Mouse (Mus musculus) left cerebral cortex, postnatal 36 days (tissue): ENCODE measurements at regions not wholly inside any gene's neighbourhood (a gene's known extent, or its start where the extent isn't known, plus 50 kb on each side); places are given as distances from the start of the nearest gene placed in this dataset.
A peak's percentile ranks its signal among the peaks of the same experiment; 100 is the strongest.

Experiments
- DNase-seq, 2 experiments: peaks; one replicate each; pipeline ENCODE4 v3.0.0; 2021 to 2022; ENCODE audit warnings: low spot score in 2 of 2, mixed read lengths in 1 of 2
- intact Hi-C: fragments of 180-260 bp; cut with DNase I; formaldehyde crosslinking; loops from one replicate; pipeline ENCODE4 v1.15.1; 2025

DNA sequence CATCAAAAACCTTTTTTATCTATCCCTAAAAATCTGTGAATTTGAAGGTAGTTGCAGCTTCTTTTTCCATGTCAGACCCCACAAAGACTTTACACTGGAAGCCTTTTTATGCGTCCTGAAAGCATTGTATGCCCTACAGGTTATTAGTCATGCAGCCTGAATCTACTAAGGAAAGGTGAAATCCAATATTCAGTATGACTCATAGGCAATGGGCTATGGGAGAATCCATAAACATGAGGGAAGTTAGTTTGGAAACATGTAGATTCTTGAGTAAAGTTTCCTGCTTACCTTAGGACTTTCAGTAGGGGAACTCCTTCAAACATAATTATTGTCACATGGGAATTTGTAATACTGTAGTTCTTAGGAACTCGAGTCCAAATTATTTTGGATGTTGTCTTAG lies 173.0 kb upstream of the Tnc start:
- intact Hi-C loops, result no loop called here
- no peak for DNase-seq

DNA sequence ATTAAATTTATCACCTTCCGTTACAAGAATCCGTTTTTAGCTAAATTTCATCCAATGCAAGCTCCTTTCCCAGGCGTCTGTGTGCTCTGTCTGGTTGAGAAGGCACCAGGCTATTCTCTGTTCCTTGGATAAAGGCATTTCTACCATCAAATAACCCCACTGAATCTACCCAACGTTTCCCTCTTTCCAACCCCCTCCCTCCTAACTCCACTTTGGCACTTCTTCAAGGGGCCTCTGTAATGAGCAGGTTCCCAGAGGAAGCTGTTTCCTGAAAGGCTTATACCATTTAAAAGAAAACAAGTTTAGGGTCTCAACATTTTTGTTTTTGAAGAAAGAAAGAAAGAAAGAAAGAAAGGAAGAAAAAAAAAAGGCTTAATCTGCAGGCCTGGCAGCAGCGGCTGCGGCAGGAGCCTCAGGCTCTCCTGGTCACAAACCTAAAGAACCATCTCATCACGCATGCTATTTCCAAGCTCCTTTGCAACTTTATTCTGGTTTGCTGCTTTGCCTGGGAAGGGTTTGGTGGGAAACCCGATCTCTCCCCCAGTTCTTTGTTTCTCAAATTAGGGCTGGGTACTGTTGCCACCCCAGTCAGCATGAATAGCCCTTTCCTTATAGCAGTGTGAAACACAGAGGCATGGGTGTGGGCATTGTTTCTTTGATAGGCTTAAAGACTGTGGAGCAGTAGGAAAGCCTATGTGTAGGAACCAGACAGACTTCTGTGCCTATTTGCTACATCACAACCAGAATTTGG lies 160.5 kb upstream of the Tnc start:
- intact Hi-C loops, result no loop called here

DNA sequence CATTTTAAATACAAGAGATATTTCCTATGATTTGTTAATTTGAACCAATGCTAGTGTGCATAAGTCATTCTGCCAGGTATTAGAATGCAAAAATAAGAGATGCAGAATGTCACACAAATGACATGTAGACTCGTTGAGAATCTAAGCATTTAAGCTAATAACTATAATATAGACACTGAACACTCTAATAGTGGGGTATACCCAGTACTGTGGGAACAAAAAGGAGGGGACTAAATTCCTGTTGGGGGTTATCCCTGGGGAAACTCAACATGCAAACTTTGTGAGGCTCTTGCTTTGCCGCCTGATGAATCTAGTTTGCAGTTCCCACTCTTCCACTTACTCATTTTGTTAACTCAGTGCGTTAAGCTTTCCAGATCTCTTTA lies 154.0 kb upstream of the Tnc start:
- intact Hi-C loops, result no loop called here
- DNase-seq, result no peak

More for the DNA sequence above, 160.5 kb upstream of the Tnc start:
- no peak for DNase-seq

DNA sequence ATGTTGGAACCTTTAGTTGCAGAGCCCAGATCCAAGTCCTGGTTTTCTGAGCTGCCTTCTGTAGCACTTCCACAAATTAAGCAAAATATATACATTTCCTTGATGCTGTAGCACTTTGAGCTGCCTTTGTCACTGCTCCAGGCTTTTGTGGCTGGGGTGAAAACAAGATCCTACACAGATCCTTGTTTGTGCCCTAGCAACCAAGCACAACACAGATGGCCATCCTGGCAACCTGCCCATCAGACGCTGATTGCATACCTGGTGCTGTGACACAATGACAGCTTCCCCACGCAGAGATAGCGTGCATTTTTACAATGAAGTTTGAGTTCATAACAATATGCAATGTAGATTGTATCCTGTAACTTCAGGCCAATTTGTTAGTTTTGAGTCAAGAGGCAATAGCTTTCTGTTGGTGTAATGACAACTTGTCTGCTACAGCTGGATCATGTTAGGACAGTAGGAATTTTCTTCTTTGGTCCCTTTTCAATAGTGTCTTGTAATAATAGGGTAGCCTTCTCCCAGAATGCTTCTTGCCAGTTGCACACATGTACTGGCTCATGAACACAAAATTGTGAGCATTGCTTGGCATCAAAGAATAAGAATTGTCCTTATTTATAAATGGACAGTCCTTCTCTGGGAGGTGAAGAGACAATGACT lies 153.5 kb upstream of the Tnc start:
- DNase-seq, result peak; percentile 9 to 24
- intact Hi-C loops, result no loop called here

DNA sequence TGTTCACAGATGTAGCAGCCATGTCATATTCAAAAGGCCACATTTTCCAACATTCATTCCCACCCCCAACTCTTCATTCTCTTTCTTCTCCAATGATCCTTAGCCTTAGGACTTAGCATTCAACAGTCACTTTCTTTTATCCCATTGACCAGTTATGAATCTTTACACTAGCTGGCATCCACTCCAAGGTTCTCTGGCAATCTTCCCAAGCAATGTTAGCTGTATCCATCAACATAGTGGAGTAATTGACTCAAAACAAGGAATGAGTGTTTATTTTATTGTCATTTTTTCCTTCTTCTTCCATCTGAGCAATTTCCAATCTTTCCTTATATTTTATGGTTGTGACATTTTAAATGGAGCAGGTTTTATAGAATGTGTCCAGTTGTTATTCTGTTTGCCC lies 138.2 kb upstream of the Tnc start:
- intact Hi-C loops, result no loop called here
- no peak for DNase-seq

DNA sequence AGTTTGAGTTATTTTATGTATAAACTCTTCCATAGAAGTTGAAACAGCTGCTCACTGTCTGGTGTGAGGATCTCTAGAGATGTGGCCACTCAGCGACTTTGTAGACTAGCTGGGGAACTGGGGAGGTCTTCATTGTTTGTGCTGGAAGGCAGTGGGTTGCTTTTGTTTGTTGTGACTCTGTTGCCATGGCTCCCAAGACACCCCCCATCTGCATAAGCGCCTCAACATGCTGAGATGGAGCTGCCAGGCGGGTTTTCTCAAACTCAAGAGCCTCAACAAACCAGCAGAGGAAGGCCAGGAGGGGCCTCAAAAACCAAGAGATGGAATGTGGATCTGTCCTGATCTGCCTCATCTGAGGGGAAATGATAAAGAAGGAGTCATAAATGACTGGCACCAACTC lies 129.1 kb upstream of the Tnc start:
- intact Hi-C loops, result no loop called here
- DNase-seq, result no peak

DNA sequence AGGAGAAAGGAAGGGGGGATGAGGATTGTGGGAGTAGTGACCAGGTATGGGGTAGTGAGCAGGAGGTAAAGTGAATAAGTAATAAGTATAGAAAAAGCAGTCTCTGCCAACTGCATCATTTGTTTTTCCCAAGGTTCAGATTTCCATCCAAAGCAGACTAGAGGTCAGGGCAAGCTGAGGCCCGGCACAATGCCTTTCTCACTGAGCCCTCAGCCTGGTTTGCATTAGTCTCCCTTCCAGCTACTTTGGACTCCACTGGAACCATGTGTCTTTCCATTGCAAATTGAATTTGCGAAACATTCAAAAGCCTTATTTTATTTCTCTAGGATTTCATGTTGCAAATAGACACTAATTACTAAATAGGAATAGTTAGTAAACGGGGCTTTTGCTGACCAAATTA lies 124.7 kb upstream of the Tnc start:
- DNase-seq, result no peak
- intact Hi-C loops, result no loop called here

DNA sequence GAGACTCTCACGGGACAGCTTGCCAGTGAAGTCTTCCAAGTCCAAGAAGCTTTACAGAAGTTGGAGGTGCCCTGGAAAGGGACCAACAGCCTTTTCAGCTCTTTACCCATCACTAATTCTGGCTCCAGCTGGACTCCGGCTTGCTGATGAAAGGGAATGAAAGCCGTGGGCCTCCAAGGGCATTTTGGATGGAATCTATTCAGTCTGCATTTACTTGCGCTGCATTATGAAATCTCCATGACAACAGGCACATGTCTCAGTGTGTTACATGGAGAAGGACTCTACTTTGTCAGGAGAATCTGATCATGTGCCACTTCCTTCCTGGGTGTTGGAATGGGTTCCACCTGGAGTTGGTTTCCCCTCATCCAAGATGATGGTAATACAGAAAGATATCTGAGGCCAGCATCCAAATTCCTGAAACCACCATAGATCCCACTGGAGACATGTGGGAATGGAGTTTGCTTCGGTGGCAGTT lies 102.2 kb upstream of the Tnc start:
- intact Hi-C loops, result no loop called here
- DNase-seq, result peak in 1 of 2 experiments; percentile 12

DNA sequence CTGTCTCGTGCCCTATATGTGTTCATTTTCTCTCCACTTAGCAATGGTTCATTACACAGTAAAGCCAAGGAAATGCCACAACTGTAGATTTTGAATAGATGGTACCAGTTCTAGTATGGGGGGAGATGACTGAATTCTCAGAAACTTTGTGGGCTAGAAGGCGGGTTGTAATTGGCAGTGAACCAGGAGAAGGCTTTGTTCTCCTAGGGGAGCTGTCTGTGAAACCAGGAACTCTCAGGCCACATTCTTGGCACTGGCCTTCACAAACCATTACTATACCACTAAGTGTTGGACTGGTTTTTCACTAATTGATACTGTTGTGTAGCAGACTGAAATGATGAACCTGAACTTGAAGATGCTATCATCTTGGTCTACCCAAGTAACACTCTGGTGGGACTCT lies 99.1 kb upstream of the Tnc start:
- DNase-seq, result no peak
- intact Hi-C loops, result no loop called here

DNA sequence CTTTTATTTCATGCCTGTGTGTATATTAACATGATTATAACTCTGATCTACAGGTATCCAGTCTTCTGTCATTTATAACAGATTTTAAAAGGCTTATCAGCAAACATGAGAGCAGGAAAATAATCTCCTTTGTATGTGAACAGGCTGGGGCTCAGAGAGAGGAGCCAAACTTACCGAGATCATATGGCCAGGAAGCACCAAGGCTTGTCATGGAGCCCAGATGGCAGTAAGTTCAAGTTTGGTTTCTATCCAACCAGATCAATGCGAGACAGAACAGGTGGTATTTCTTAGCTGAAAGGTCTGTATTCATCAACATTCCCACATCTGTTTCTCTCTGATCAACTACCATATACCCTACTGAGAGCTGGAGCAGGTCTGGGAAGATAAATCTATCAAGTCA lies 96.1 kb upstream of the Tnc start:
- intact Hi-C loops, result no loop called here
- no peak for DNase-seq

DNA sequence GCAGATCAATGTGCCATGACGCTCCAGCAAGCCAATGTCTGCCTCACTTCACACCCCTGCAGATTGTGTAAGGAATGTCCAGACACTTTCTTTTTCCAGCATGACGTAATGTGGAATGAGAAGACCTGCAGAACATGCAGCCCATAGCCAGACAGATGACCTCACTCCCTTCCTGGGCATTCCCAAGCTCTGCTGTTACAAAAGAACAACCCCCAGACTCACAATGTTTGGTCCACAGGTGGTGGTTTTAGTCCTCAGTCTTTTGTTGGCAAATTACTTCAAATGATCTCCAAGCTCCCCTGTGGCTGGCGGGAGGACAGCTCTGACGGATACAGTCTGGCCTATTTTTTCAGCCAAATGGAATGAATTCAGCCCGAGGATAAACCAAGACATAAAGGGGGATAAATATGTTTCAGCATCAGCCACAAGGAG lies 95.6 kb upstream of the Tnc start:
- no peak for DNase-seq
- intact Hi-C loops, result no loop called here

DNA sequence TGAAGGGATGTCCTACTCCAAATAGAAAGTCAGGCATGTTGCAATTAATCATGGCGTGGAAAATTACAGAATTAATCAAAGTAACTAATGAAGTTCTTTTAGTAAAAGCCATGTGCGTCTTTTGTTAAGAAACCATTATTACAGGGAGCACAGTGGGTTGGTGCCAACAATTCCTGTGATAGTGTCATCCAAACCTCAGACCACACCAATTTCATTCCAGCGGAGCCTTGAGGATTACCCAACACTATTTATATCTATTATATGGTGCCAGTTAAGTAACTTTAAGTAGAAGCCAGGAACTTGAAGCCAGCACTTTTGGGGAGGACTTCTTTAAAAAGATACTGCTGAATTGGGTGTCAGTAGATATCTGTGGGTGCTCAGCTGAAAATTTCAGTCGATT lies 93.0 kb upstream of the Tnc start:
- intact Hi-C loops, result no loop called here
- DNase-seq, result no peak

DNA sequence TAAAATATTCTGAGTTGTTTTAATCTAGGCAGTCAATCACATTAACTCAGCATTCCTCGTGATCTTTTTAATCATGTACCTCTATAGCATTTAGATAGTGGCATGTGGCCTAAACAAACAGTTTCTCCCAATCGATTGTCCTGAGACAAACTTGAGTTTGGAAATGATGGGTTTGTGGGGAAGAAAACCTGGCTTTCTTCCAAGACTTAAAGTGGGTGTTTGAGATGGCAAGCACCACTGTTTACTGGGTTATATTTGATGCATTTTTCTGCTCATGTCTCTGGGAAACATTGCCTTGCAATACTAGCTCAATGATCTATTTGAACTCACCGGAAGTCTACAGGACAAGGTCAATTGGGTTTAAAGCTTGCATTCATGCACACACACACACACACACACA lies 88.2 kb upstream of the Tnc start:
- DNase-seq, result no peak
- intact Hi-C loops, result no loop called here

DNA sequence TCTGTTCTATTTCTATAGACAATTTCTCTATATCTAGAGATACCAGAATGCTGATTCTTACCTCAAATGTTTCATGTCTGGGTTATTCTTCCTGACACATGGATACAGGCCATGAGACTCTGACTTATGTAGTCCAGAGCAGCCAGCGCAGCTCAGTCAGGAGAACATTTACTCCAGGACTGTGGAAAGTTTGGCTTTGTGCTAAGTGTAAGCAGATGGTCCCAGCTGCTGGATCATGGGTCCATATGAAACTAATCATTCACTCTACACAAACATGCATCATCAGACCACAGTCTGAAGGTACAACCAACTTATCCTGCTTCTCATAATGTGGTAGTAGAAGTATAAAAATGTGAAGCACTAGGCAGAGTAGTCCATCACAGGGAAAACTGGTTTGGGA lies 82.5 kb upstream of the Tnc start:
- DNase-seq, result no peak
- intact Hi-C loops, result no loop called here

DNA sequence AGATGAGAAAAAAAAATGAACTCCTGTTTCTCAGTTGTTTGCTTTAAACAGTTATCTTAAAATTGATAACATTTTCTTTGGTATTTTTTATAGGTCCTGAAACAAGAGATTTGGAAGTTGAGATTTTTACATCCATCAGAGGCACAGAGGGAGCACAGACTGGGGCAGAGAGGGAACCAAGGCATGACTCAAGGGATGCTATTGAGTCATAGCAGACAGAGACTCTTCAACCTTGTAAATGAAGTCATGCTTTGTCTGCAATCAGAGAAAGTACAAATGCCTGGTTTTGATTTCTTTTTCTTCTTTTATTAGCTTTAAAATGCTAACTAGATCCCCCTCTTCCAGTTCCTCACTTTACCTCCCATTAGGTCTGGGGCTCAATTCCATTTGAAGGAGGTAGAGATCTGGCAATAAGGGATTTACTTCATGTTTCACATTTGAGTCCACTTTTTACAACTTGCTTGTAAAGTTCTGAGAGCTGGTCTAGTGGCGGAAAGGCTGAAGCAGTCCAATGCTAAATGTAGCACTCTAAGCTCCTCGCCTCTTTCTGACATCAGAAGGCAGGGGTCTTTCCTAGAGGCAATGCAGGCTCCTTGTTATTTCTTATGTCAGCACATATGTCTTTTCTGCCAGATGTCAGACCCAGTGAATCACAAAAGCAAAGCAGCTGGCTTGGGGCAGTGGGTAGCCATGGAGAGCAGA lies 77.7 kb upstream of the Tnc start:
- DNase-seq, result no peak
- intact Hi-C loops, result no loop called here

DNA sequence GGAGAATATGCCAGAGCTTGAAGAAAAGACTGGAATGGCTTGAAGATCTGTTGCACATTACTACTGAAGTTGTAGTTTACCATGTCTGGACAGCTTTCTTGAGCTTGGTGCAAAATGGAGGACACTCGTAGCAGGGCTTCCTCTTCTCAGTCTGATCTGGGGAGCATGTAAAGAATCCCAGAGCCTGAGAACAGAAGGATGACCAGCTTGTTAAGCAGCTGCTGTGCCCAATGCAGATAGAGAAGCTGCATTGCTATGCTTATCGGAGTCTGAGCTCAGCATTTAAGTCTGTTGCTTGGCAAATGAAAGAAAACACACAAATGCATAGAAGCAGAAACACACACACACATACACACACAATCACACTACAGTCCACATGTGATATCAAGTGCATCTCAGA lies 76.9 kb upstream of the Tnc start:
- intact Hi-C loops, result no loop called here
- no peak for DNase-seq

DNA sequence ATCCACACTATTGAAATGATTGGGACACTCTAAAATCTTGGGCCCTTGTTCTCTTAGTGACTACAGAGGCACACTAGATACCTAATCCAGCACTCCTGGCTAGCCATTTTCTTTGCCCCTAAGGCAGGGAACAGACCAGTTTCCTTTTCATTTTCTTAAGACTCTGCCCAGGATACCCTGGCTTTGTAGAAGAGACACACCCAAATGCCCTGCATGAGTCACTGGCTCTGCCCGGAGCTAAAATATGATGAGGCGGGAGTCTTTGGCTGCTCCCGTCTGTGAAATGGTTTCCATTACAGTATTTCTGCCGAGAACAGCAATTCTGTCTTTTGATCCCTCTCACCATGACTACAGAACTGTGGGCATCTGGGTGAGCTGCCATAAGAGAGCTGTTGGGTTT lies 51.4 kb upstream of the Tnc start:
- intact Hi-C loops, result no loop called here
- DNase-seq, result no peak
